Mouse (Mus musculus) limb, embryonic 15.5 days (tissue): ENCODE results near the gene Vps4b. TPM values are rescaled to one million over a fixed set of nuclear protein-coding genes. Genes with fewer than 3 reads are reported as not detected.

Experiments
- ATAC-seq: fragments of 200-750 bp; cut with Nextera tagmentation; 2 replicates; pipeline ENCODE4 v1.8.0; 2017; ENCODE audit warnings: low read depth, moderate TSS enrichment; ENCODE audit not compliant: insufficient number of reproducible peaks, low FRiP score, low TSS enrichment
- H3K27ac ChIP-seq: fragments of 300-500 bp; sonication (generic); 2 replicates; pipeline ENCODE4 v1.5.1; 2015; ENCODE audit warnings: moderate library complexity, mild to moderate bottlenecking, inconsistent platforms
- H3K27me3 ChIP-seq: fragments of 300-500 bp; sonication (generic); 2 replicates; pipeline ENCODE4 v1.6.1; 2015; ENCODE audit warnings: inconsistent platforms
- H3K36me3 ChIP-seq: fragments of 300-500 bp; sonication (generic); 2 replicates; pipeline ENCODE4 v1.6.1; 2015; ENCODE audit warnings: inconsistent platforms
- H3K4me1 ChIP-seq: fragments of 300-500 bp; sonication (generic); 2 replicates; pipeline ENCODE4 v1.6.1; 2015; ENCODE audit warnings: inconsistent platforms
- H3K4me2 ChIP-seq: fragments of 300-500 bp; sonication (generic); 2 replicates; pipeline ENCODE4 v1.6.1; 2015; ENCODE audit warnings: mild to moderate bottlenecking, inconsistent platforms
- H3K4me3 ChIP-seq: fragments of 300-500 bp; sonication (generic); 2 replicates; pipeline ENCODE4 v1.5.1; 2015; ENCODE audit warnings: mild to moderate bottlenecking, inconsistent platforms
- H3K9ac ChIP-seq: fragments of 300-500 bp; sonication (generic); 2 replicates; pipeline ENCODE4 v1.6.1; 2015; ENCODE audit warnings: inconsistent platforms
- H3K9me3 ChIP-seq: fragments of 300-500 bp; sonication (generic); 2 replicates; pipeline ENCODE4 v1.6.1; 2016; ENCODE audit warnings: inconsistent platforms
- WGBS: fragments of 180-500 bp; shearing (Covaris S2); methylation state at CpG from one replicate; pipeline ENCODE4 v1.1.7; 2015; 5-methylcytosine and 5-hydroxymethylcytosine counted together
- polyA plus RNA-seq: library from polyadenylated mRNA; unstranded; fragments of >200 nt; fragmentation: Nextera tagmentation; extraction: Ambion mirVana; gene quantifications from 2 replicates; pipeline ENCODE4 v1.2.1, GENCODE M21; 2015

Gene Vps4b
- polyA plus RNA-seq, 1 experiment from 2014 or later: 64.1 TPM

DNA sequence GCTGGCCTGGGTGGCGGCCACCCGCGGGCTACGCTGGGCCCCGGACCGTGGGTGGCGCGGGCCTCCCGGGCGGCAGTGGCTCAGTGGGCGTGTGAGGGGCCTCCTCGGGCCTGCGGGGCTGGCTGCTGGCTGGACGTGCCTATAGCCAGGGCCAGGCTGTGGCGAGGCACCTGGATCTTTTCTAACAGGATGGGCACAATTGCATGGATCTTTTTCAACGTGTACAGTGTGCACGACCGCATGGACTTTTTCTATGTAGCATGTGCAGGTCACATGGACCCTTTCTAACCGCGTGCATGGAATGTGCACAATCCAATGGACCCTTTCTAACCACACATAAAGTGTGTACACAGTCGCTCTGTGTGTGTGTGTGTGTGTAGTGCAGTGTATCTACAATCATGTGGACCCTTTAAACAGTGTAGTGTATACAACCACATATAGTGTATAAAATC, 82.0 kb downstream of the Vps4b start:
- 3% methylated on average over 21 of the region's 21 CpGs for WGBS
- Histone ChIP-seq H3K4me3 (peak overlapping the region; percentile 77), H3K27ac (peak overlapping the region; percentile 95), H3K36me3 (no peaks in the 10 kb centered on the region), H3K9me3 (no peaks in the 10 kb centered on the region), H3K9ac (peak overlapping the region; percentile 78), H3K4me2 (peak overlapping the region; percentile 86), H3K4me1 (peaks cover 12% of the 10 kb centered on the region), H3K27me3 (no peaks in the 10 kb centered on the region)
- no peak for ATAC-seq

Other genes starting within 250 kb of the Vps4b start
- 19.2 and 20.3 TPM in 2 replicates for gene Bcl2, start 82.5 kb downstream of the Vps4b start, polyA plus RNA-seq
- gene Kdsr, start 37.0 kb downstream of the Vps4b start, polyA plus RNA-seq: 19.4 TPM in 2 replicates
- 54.3 and 64.2 TPM in 2 replicates for gene Serpinb5, start 64.4 kb upstream of the Vps4b start, polyA plus RNA-seq
- 48.6 and 54.9 TPM in 2 replicates for gene Serpinb12, start 137.7 kb upstream of the Vps4b start, polyA plus RNA-seq
- gene Serpinb13, start 184.3 kb upstream of the Vps4b start, polyA plus RNA-seq: 0.17 and 0.27 TPM in 2 replicates